Mouse (Mus musculus): ENCODE measurements at regions not wholly inside any gene's neighbourhood (a gene's known extent, or its start where the extent isn't known, plus 50 kb on each side); places are given as distances from the start of the nearest gene placed in this dataset.

DNA sequence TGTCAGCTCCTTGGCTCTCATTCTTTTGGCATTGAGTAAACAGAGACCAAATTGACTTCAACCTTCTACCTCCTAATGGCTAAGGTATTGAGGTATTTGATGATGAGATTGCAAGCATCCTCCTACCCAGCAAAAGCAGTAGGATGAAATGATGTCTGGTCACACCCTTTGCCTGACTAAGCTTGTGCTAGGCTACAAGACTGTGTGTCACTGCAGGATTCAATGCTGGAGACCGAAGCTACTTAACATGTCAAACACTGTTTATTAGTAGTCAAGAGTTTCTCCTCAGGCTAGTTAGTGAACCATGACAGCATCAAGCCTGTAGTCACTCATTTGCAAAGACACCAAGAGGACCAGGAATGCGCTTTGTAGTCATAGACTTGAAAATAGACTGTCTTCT, 320.0 kb downstream of the Prr30 start:
- DNase-seq = no peak

GRCm38 (mm10) chr14:100867790-100868189, 332.3 kb downstream of the Prr30 start:
- DNase-seq = no peak

GRCm38 (mm10) chr14:100864792-100865191, 335.3 kb downstream of the Prr30 start:
- DNase-seq = no peak

- DNase-seq = no peak
Observed at GRCm38 (mm10) chr14:100864164-100864563, 336.0 kb downstream of the Prr30 start.

DNA sequence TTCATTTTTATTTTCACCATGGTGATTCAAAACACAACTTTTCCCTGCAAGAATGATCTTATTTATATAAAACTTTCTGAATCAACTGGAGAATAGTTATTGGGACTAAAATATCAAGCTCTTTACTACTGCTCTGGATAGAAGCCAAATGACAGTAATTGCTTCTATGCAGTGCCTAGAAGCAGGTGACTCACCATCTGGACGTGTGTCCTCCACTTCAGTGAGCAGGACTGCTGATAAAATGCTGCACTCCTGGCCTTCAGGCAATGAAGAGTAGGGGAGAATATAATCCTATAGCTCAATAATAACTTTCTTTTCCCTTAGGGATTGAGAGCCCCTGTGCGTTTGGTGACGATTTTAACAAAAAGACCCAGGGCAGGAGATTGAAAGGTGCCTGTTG, 357.3 kb downstream of the Prr30 start:
- peak; percentile 12 for DNase-seq

All from cerebellum, adult 9-11 months (tissue).